33 mouse cellular contexts compared by ENCODE assay signal in the genomic region with DNA sequence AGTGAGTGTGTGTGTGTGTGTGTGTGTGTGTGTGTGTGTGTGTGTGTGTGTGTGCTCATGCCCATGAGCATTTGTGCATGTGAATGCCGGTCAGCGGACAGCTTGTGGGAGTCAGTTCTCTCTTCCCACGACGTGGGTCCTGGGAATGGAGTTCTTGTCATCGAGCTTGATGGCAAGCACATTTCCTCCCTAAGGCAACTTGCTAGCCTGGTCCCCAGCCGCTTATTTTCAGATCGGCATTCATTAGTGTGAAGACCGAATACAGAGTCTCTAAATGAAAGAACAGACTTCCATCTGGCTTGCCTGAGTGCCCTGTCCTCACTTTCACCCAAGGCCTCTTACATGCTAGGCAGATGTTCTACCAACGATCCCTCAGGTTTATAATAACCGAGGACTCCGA. TPM values are rescaled to one million over a fixed set of nuclear protein-coding genes. Genes with fewer than 3 reads are reported as not detected.
DNase-seq lines count a peak whose midpoint lies in the region; ATAC-seq lines count a peak whose summit lies in the region.
"Had no signal": no experiment of that assay in that cellular context is flagged by ENCODE, and none has a peak within 500 bp of the region (broad histone marks: within the 10 kb centered on the region; RNA-seq: fewer than 3 reads in every experiment).

No protein-coding gene starts in this region.

- no peak overlapping the region for H3K9ac ChIP-seq in heart, embryonic 12.5 days
- H3K9ac ChIP-seq in forebrain, embryonic 16.5 days (replicated peaks; ENCODE audit: low read depth, low read length): no peak overlapping the region
- H3K9ac ChIP-seq: embryonic facial prominence, embryonic 12.5 days; embryonic facial prominence, embryonic 15.5 days; forebrain, embryonic 12.5 days; forebrain, embryonic 15.5 days; heart, embryonic 13.5 days; hindbrain, embryonic 14.5 days had no signal

- peak; percentile 95 for DNase-seq in heart, adult 11 months
- DNase-seq in heart, postnatal 10 days: peak; percentile 51 to 55
- DNase-seq in heart, adult 8-10 months (ENCODE audit: low spot score): no peak
- DNase-seq in forebrain, embryonic 10.5 days (ENCODE audit: extremely low spot score, low spot score): no peak
- DNase-seq: adrenal gland, postnatal 10 days; adrenal gland, postnatal 36 days; B cell, adult 2 months; cerebellum, adult 11-12 months; cerebellum, adult 9-10 months; cerebellum, postnatal 14 days; gastrocnemius, postnatal 25 days; heart, postnatal 36 days; kidney, adult 18-20 months; kidney, adult 9 months had no signal

- H3K9me3 ChIP-seq in heart, embryonic 12.5 days (replicated peaks): no peaks in the 10 kb centered on the region
- H3K9me3 ChIP-seq in forebrain, embryonic 16.5 days (ENCODE audit: control insufficient read depth, low read length): no peaks in the 10 kb centered on the region
- H3K9me3 ChIP-seq in forebrain, embryonic 10.5 days: no peaks in the 10 kb centered on the region
- H3K9me3 ChIP-seq: embryonic facial prominence, embryonic 12.5 days; embryonic facial prominence, embryonic 15.5 days; forebrain, embryonic 12.5 days; forebrain, embryonic 15.5 days; heart, embryonic 13.5 days had no signal

- no peak overlapping the region for H3K4me3 ChIP-seq in heart, embryonic 12.5 days
- no peak overlapping the region for H3K4me3 ChIP-seq in brown adipose tissue, adult 24 weeks (ENCODE audit: insufficient read depth, low read depth, low read length)
- H3K4me3 ChIP-seq in forebrain, embryonic 16.5 days (replicated peaks; ENCODE audit: low read length): no peak overlapping the region
- H3K4me3 ChIP-seq in forebrain, embryonic 10.5 days: no peak overlapping the region
- H3K4me3 ChIP-seq: embryonic facial prominence, embryonic 12.5 days; embryonic facial prominence, embryonic 15.5 days; forebrain, embryonic 12.5 days; forebrain, embryonic 15.5 days; heart, embryonic 13.5 days had no signal

- peaks cover 43% of the 10 kb centered on the region for H3K4me1 ChIP-seq in heart, embryonic 12.5 days (replicated peaks)
- peaks cover 36% of the 10 kb centered on the region for H3K4me1 ChIP-seq in brown adipose tissue, adult 24 weeks (ENCODE audit: control insufficient read depth, insufficient read depth, insufficient read length, low read length)
- no peaks in the 10 kb centered on the region; the same call in 1 of the 2 replicates for H3K4me1 ChIP-seq in forebrain, embryonic 16.5 days (replicated peaks; ENCODE audit: control insufficient read depth, insufficient read depth, low read length)
- H3K4me1 ChIP-seq in forebrain, embryonic 10.5 days: peaks cover 6% of the 10 kb centered on the region
- H3K4me1 ChIP-seq: forebrain, embryonic 12.5 days had no signal

- WGBS in heart, embryonic 12.5 days: 69% methylated on average over 11 of the region's 11 CpGs
- 87% methylated on average over 11 of the region's 11 CpGs for WGBS in forebrain, embryonic 16.5 days
- 78% methylated on average over 11 of the region's 11 CpGs for WGBS in forebrain, embryonic 10.5 days

- no peak overlapping the region for H3K27ac ChIP-seq in heart, embryonic 12.5 days (ENCODE audit: poor library complexity, severe bottlenecking)
- 0 out of 2 replicates have a peak overlapping the region, but pooled peaks have one; percentile 37 for H3K27ac ChIP-seq in brown adipose tissue, adult 24 weeks (replicated peaks; ENCODE audit: low read depth, low read length)
- H3K27ac ChIP-seq in forebrain, embryonic 16.5 days (ENCODE audit: low read length): no peak overlapping the region
- no peak overlapping the region for H3K27ac ChIP-seq in forebrain, embryonic 10.5 days
- H3K27ac ChIP-seq: embryonic facial prominence, embryonic 12.5 days; forebrain, embryonic 12.5 days; forebrain, embryonic 15.5 days; hindbrain, embryonic 14.5 days; hindbrain, postnatal 0 days had no signal

- H3K4me2 ChIP-seq in heart, embryonic 12.5 days: no peak overlapping the region
- H3K4me2 ChIP-seq in forebrain, embryonic 16.5 days (ENCODE audit: low read length): no peak overlapping the region
- H3K4me2 ChIP-seq: embryonic facial prominence, embryonic 12.5 days; embryonic facial prominence, embryonic 15.5 days; forebrain, embryonic 12.5 days; forebrain, embryonic 15.5 days; heart, embryonic 13.5 days; hindbrain, embryonic 14.5 days had no signal

- H3K27me3 ChIP-seq in heart, embryonic 12.5 days (replicated peaks): no peaks in the 10 kb centered on the region
- H3K27me3 ChIP-seq in forebrain, embryonic 16.5 days (replicated peaks; ENCODE audit: control insufficient read depth, insufficient read depth, low read length): no peaks in the 10 kb centered on the region
- no peaks in the 10 kb centered on the region for H3K27me3 ChIP-seq in forebrain, embryonic 10.5 days (ENCODE audit: poor library complexity, severe bottlenecking)
- H3K27me3 ChIP-seq: CH12.LX; embryonic facial prominence, embryonic 12.5 days; embryonic facial prominence, embryonic 15.5 days; forebrain, embryonic 12.5 days; forebrain, embryonic 15.5 days; heart, embryonic 13.5 days; Patski had no signal

- no peaks in the 10 kb centered on the region for H3K36me3 ChIP-seq in heart, embryonic 12.5 days
- no peaks in the 10 kb centered on the region for H3K36me3 ChIP-seq in forebrain, embryonic 16.5 days (ENCODE audit: control insufficient read depth, insufficient read depth)
- H3K36me3 ChIP-seq in forebrain, embryonic 10.5 days (replicated peaks): no peaks in the 10 kb centered on the region
- H3K36me3 ChIP-seq: embryonic facial prominence, embryonic 12.5 days; embryonic facial prominence, embryonic 15.5 days; forebrain, embryonic 12.5 days; forebrain, embryonic 15.5 days; G1E; heart, embryonic 13.5 days had no signal

- no peak for ATAC-seq in heart, embryonic 12.5 days (ENCODE audit: insufficient number of reproducible peaks, low FRiP score)
- ATAC-seq in forebrain, embryonic 16.5 days: no peak
- ATAC-seq: forebrain, embryonic 15.5 days; hindbrain, postnatal 0 days; inflammation-experienced regulatory T-cells, adult 6 months; intestine, embryonic 16.5 days; Patski had no signal

- intact Hi-C loops in heart, postnatal 10 days (cut with DNase I): no loop called here

RNA-seq across cellular contexts. Expression of gene Adgrf1, which starts 17.3 kb away (rescaled TPM):
- not detected in 2 replicates for polyA plus RNA-seq in heart, embryonic 12.5 days (2016; fragmentation: Nextera tagmentation; extraction: Ambion mirVana)
- not detected for total RNA-seq in heart, postnatal 10 days (2021)
- not detected for total RNA-seq in heart, adult 8-10 months (2022)
- polyA plus RNA-seq in brown adipose tissue, adult 24 weeks (2012; ENCODE audit: insufficient read depth, insufficient read length, missing spikeins): not detected in 2 replicates
- polyA plus RNA-seq in forebrain, embryonic 16.5 days (2015; fragmentation: Nextera tagmentation; extraction: Ambion mirVana): not detected in 2 replicates
- polyA plus RNA-seq in forebrain, embryonic 10.5 days (2016; fragmentation: Nextera tagmentation; extraction: Ambion mirVana): not detected in 2 replicates
- total RNA-seq: adrenal gland, adult 18-20 months; adrenal gland, postnatal 36 days; CH12.LX; gastrocnemius, adult 18-20 months; heart, postnatal 36 days; hindbrain, postnatal 0 days had no signal
- polyA plus RNA-seq: embryonic facial prominence, embryonic 12.5 days; forebrain, embryonic 12.5 days; forebrain, embryonic 15.5 days; G1E; heart, embryonic 16.5 days; hindbrain, embryonic 11.5 days; hindbrain, embryonic 14.5 days; hindbrain, postnatal 0 days; inflammation-experienced regulatory T-cells, adult 6 months had no signal

Comparison
In these comparisons a context has a peak if more than half of its experiments do, and no peak if none do; other contexts are left out.
1. DNase-seq: peak in heart, adult 11 months (single experiment) and heart, postnatal 10 days (2 of 2); none in heart, adult 8-10 months (single experiment) and forebrain, embryonic 10.5 days (single experiment).